Mouse (Mus musculus) ES-Bruce4 (cell line): ENCODE measurements around the gene Plpp4. TPM values are rescaled to one million over a fixed set of nuclear protein-coding genes. Genes with fewer than 3 reads are reported as not detected.

Source experiments
- H3K27ac ChIP-seq: 2 replicates; pipeline ENCODE4 v1.5.1; 2012; ENCODE audit warnings: low read length, inconsistent platforms; ENCODE audit not compliant: insufficient read depth
- H3K27me3 ChIP-seq: 2 replicates; pipeline ENCODE4 v1.6.1; 2012; ENCODE audit warnings: mild to moderate bottlenecking, low read length, inconsistent platforms; ENCODE audit not compliant: control insufficient read depth, poor library complexity, insufficient read depth, severe bottlenecking
- H3K36me3 ChIP-seq: 2 replicates; pipeline ENCODE4 v1.6.1; 2012; ENCODE audit warnings: inconsistent platforms, mild to moderate bottlenecking, low read length, moderate library complexity; ENCODE audit not compliant: control insufficient read depth, poor library complexity, insufficient read depth, severe bottlenecking
- H3K4me1 ChIP-seq: one replicate; pipeline ENCODE4 v1.8.1; 2011; ENCODE audit warnings: low read length; ENCODE audit not compliant: control insufficient read depth, insufficient read depth
- H3K4me3 ChIP-seq: 2 replicates; pipeline ENCODE4 v1.5.1; 2011; ENCODE audit warnings: low read depth, mild to moderate bottlenecking, low read length
- H3K9ac ChIP-seq: 2 replicates; pipeline ENCODE4 v1.6.1; 2012; ENCODE audit warnings: low read depth, mild to moderate bottlenecking, inconsistent platforms; ENCODE audit not compliant: poor library complexity, severe bottlenecking
- H3K9me3 ChIP-seq: replicated peaks from 2 replicates; pipeline ENCODE4 v1.6.1; 2012; ENCODE audit warnings: mild to moderate bottlenecking, low read length, inconsistent platforms; ENCODE audit not compliant: control insufficient read depth, poor library complexity, insufficient read depth, severe bottlenecking
- CTCF ChIP-seq: IDR thresholded peaks from one replicate; pipeline ENCODE4 v1.8.1; 2011; ENCODE audit warnings: low read depth, low read length
- EP300 ChIP-seq: IDR thresholded peaks from 2 replicates; pipeline ENCODE4 v1.6.1; 2011; ENCODE audit warnings: low read depth, low read length; ENCODE audit not compliant: insufficient read depth
- POLR2A ChIP-seq: IDR thresholded peaks from one replicate; pipeline ENCODE4 v1.8.1; 2011; ENCODE audit warnings: low read length; ENCODE audit not compliant: insufficient read depth
- polyA plus RNA-seq: library from polyadenylated mRNA; stranded (reverse); fragments of >200 nt; gene quantifications from 2 replicates; pipeline ENCODE4 v1.2.4, GENCODE M21; 2011; ENCODE audit warnings: low read depth; ENCODE audit not compliant: missing spikeins, insufficient read depth, insufficient read length

Gene Plpp4
- polyA plus RNA-seq, 1 experiment: not detected

GRCm38 (mm10) chr7:129235995-129236394 lies 20.8 kb upstream of the Plpp4 start:
- H3K27me3 ChIP-seq: no peaks in the 10 kb centered on the region
- H3K9me3 ChIP-seq: no peaks in the 10 kb centered on the region
- TF ChIP-seq EP300: no peak
- TF ChIP-seq CTCF: no peak
- TF ChIP-seq POLR2A: no peak
- no peak overlapping the region for H3K4me3 ChIP-seq
- no peaks in the 10 kb centered on the region for H3K36me3 ChIP-seq
- no peak overlapping the region for H3K9ac ChIP-seq
- no peaks in the 10 kb centered on the region for H3K4me1 ChIP-seq
- no peak overlapping the region for H3K27ac ChIP-seq

- no peak overlapping the region for H3K9ac ChIP-seq
- H3K27me3 ChIP-seq: no peaks in the 10 kb centered on the region; the same call in 1 of the 2 replicates
- TF ChIP-seq CTCF: no peak
- no peak for TF ChIP-seq EP300
- TF ChIP-seq POLR2A: no peak
- no peak overlapping the region for H3K27ac ChIP-seq
- no peak overlapping the region for H3K4me3 ChIP-seq
- H3K4me1 ChIP-seq: no peaks in the 10 kb centered on the region
- H3K9me3 ChIP-seq: no peaks in the 10 kb centered on the region
- H3K36me3 ChIP-seq: no peaks in the 10 kb centered on the region
Observed at GRCm38 (mm10) chr7:129250981-129251380, 5.8 kb upstream of the Plpp4 start.

GRCm38 (mm10) chr7:129253406-129253805 lies 3.4 kb upstream of the Plpp4 start:
- no peak overlapping the region for H3K4me3 ChIP-seq
- no peak overlapping the region for H3K27ac ChIP-seq
- TF ChIP-seq CTCF (no peak), POLR2A (no peak), EP300 (no peak)
- no peaks in the 10 kb centered on the region for H3K9me3 ChIP-seq
- no peaks in the 10 kb centered on the region for H3K36me3 ChIP-seq
- H3K4me1 ChIP-seq: peaks cover 2% of the 10 kb centered on the region
- no peak overlapping the region for H3K9ac ChIP-seq
- peaks cover 6% of the 10 kb centered on the region; the same call in 1 of the 2 replicates for H3K27me3 ChIP-seq

GRCm38 (mm10) chr7:129254126-129254525 lies 2.7 kb upstream of the Plpp4 start:
- Histone ChIP-seq H3K27me3 (peaks cover 6% of the 10 kb centered on the region; the same call in 1 of the 2 replicates), H3K9me3 (no peaks in the 10 kb centered on the region), H3K9ac (no peak overlapping the region), H3K4me1 (peaks cover 2% of the 10 kb centered on the region), H3K36me3 (no peaks in the 10 kb centered on the region), H3K4me3 (no peak overlapping the region), H3K27ac (no peak overlapping the region)
- TF ChIP-seq EP300 (no peak), POLR2A (no peak), CTCF (no peak)

- no peak overlapping the region for H3K9ac ChIP-seq
- no peak for TF ChIP-seq EP300
- no peak for TF ChIP-seq CTCF
- no peak for TF ChIP-seq POLR2A
- no peak overlapping the region for H3K4me3 ChIP-seq
- H3K4me1 ChIP-seq: peaks cover 2% of the 10 kb centered on the region
- no peaks in the 10 kb centered on the region for H3K36me3 ChIP-seq
- no peaks in the 10 kb centered on the region for H3K9me3 ChIP-seq
- H3K27me3 ChIP-seq: peaks cover 6% of the 10 kb centered on the region; the same call in 1 of the 2 replicates
- H3K27ac ChIP-seq: no peak overlapping the region
Observed at GRCm38 (mm10) chr7:129255406-129255805, 1.4 kb upstream of the Plpp4 start.

GRCm38 (mm10) chr7:129257374-129258018 lies 665 bp downstream of the Plpp4 start:
- Histone ChIP-seq H3K27me3 (0 out of 2 replicates have a peak, but pooled peaks cover 6% of the 10 kb centered on the region), H3K4me1 (peaks cover 2% of the 10 kb centered on the region), H3K36me3 (no peaks in the 10 kb centered on the region), H3K4me3 (peak overlapping the region; percentile 53), H3K9me3 (no peaks in the 10 kb centered on the region), H3K9ac (0 out of 2 replicates have a peak overlapping the region, but pooled peaks have one; percentile 60), H3K27ac (no peak overlapping the region)
- TF ChIP-seq POLR2A: no peak
- TF ChIP-seq EP300: no peak
- no peak for TF ChIP-seq CTCF
